Mouse (Mus musculus) spleen, postnatal 10 days (tissue): ENCODE measurements around the gene Lrch4.

Source experiments
- DNase-seq, 2 experiments: peaks; one replicate each; pipeline ENCODE4 v3.0.0; 2021 to 2022; ENCODE audit warnings: low spot score in 2 of 2

Lrch4 gene

DNA sequence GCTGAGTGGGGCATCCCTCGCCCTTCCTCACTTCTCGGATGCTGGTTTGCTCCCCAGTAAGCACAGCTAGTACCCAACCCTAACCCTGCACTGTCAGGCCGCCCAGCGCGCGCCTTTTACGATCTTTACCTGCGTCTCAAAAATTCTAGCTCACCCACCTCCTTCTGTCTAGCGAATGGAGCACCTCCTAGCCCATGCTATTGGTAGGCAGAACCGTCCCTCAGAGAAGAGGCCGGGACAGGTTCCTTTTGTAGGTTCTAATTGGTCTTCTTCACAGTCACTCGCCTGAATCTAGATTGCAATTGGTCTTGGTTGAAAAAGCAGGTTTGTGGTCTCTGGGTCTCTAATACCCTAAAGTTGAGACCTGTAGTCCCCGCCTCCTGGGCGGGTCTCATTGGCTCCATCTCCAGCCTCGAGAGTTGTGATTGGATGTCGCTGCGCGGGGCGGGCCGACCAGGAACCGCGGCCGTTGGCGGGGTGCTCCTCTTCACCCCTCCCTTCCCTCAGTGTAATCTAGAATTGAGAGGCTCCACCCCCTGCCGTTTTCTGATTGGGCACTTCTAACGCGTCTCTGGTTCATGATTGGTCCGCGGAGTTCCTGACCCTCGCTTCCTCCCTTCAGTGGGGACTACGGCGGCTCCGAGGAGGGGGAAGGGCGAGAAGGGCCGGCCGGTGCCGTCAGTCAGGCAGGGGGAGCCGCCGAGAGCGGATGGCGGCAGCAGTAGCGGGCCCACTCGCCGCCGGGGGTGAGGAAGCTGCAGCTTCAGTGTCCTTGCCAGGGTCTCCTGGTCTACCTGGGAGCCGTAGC is at the start of gene Lrch4, which contains the start of the genes Fbxo24 and Gm20605:
Gene Lrch4 (plus strand): TSS at position 624 of the 808 bp plus-strand sequence.
Gene Fbxo24 (minus strand): TSS at position 505 of the 808 bp plus-strand sequence.
Gene Gm20605 (plus strand): TSS at position 678 of the 808 bp plus-strand sequence.
- DNase-seq = peak; percentile 95 to 99

- no peak for DNase-seq
These were observed 48.7 kb upstream of the Lrch4 start for GRCm38 (mm10) chr5:137580246-137580645.

DNA sequence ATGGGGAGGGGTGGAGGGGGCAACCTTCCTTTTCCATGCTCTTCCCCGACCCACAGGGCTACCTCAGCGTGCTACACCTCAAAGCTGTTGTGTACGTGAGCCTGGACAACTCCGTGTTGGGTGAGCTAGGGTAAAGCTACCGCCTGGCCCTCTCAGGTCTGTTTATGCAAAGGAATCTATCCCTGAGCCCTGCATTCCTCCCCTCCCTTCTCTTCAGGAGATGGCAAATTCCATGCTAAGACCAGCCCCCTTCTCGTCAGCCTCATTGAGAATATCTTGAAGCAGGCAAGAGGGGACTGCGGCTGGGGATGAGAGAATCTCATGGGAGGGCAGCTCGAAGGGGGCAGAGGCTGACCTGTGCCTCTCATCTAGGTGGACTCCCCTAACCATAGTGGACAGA is 46.2 kb upstream of the Lrch4 start:
- DNase-seq = no peak

DNA sequence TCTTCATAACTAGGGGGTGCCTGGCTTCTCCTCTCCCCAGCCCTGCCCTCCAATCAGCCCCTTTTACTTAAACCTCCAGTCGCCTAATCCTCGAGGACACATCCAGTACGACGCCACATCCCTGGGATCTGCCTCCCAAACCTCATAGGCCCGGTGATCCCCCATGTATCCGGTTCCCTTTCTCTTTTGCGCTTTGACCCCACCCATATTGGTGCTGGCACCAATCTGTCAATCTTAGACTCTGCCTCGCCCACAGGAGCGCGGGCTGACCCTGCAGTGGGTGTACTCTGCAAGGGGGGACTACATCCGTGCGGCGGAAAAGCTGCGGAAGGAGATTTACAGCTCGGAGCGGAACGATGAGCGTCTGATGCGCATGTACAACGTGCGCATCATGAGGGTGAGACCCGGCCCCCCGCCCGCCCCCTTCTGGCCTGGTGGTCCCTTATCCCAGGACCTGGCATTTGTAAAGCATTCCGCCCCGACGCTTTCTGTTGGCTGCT is 45.2 kb upstream of the Lrch4 start:
- no peak for DNase-seq

DNA sequence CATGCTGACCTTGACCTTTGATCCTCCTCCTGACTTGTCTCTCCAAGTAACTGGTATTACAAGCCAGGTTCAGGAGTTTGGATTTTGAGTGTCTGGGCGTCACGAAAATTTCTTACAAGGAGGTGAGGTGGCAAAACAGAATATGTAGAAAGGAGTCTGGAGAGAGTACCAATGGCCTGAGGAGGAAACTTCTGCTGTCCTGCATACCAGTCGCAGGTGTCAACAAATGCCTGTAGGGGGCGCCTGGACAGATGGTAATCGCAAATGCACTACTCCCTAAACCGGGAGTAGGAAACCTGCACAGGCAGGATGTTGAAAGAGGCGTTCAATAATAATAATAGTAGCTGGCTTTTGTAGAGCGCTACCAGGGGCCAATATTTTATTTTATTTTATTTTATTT is 43.9 kb upstream of the Lrch4 start:
- DNase-seq = peak; percentile 49 to 81

GRCm38 (mm10) chr5:137590507-137590906 is 38.4 kb upstream of the Lrch4 start:
- no peak for DNase-seq

- DNase-seq = no peak
These were observed 33.0 kb upstream of the Lrch4 start for GRCm38 (mm10) chr5:137595921-137596320.

DNA sequence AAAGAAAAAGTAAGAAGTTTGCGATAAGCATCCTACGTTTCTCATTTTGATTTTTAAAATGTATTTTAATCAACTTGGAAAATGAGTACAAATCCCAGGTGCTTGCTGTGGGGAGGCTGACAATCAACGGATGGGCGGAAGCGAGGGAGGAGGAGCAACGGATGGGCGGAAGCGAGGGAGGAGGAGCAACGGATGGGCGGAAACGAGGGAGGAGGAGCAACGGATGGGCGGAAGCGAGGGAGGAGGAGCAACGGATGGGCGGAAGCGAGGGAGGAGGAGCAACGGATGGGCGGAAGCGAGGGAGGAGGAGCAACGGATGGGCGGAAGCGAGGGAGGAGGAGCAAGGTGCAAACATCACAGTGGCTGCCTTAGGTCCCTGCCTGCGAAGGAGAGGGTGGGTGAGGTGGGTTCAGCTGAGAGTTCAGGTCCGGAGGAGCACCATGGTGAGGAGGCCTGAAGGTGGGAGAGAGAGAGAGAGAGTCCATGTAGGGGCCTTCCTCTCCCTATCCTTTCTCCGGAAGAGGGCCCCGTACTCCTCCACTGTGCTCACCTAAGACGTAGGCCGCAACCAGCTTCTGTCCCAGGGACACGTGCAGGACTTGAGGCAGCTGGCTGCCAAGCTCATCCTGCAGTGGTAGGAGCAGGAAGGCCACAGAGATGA is 32.2 kb upstream of the Lrch4 start:
- DNase-seq = peak in 1 of 2 experiments; percentile 44

- no peak for DNase-seq
These were observed 31.3 kb upstream of the Lrch4 start for GRCm38 (mm10) chr5:137597625-137598024.

- DNase-seq = no peak
These were observed 30.7 kb upstream of the Lrch4 start for GRCm38 (mm10) chr5:137598100-137598826.

DNA sequence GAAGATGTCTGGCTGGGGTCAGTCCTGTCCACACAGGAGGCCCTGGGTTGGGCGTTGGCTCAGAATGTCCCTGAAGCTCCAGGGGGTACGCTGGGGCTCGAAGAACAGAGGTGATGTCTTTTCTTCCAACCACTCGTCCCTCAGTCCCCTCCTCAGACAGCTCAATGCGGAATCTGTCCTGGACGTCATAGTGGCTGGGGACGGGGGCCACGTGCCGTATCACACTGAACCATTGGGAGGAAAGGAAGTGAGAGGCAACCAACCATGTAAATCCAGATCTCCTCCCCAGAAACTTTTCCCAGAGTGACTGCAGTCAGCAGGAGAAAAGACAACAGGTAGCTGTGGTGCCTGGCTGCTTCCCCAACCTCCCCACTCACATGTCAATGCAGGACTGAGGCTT is 29.3 kb upstream of the Lrch4 start:
- no peak for DNase-seq

- no peak for DNase-seq
These were observed 28.7 kb upstream of the Lrch4 start for GRCm38 (mm10) chr5:137600281-137600618.

DNA sequence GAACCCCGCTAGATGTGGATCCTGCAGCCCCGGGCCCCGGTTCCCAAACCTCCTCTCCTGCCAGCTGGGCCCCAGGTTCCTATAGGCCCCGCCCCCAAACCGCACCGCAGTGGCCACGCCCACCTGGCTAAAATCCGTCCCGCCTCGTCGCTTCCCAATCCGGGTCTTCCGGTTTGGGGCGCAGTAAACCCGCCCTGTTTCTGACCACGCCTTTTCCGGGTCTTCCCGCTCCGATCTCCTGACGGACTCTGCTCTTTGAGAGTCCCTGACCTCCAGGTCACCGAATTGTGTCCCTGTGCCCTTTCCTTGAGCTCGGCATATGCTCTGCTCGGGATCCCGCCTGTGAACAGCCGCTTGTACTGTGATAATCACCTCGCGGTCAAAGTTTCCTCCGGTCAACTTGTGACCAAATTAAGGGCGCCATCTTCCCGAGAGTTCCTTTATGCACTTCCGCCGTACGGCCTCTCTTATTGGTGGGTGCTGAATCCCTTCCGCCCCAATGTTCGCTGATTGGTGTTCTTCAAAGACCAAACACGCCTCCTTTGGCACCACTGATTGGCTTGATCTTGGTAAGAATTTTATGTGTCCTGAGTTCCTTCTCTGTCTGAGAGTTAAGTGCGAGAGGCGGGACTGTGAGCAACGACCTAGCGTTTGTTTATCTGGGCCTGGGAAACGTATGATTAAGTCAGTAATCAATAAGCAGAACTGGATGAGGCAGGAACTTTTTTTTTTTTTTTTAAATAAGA is 28.1 kb upstream of the Lrch4 start, which contains the start of gene Mospd3:
Gene Mospd3 (minus strand): TSS at position 440 of the 746 bp plus-strand sequence.
- DNase-seq = peak; percentile 97 to 98

DNA sequence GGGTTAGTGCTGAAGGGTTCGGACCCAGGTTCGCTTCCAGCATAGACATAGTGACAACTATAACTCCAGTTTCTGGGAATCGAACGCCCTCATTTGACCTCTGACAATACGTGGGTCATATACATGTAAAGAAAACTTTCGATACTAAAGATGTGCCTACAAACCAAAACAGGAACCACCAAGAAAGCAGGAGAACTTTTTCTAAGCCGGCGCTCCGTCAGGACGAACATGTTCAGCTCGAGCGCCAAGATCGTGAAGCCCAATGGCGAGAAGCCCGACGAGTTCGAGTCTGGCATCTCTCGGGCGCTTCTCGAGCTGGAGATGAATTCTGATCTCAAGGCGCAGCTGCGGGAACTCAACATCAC is 27.6 kb upstream of the Lrch4 start:
- peak; percentile 45 to 51 for DNase-seq

DNA sequence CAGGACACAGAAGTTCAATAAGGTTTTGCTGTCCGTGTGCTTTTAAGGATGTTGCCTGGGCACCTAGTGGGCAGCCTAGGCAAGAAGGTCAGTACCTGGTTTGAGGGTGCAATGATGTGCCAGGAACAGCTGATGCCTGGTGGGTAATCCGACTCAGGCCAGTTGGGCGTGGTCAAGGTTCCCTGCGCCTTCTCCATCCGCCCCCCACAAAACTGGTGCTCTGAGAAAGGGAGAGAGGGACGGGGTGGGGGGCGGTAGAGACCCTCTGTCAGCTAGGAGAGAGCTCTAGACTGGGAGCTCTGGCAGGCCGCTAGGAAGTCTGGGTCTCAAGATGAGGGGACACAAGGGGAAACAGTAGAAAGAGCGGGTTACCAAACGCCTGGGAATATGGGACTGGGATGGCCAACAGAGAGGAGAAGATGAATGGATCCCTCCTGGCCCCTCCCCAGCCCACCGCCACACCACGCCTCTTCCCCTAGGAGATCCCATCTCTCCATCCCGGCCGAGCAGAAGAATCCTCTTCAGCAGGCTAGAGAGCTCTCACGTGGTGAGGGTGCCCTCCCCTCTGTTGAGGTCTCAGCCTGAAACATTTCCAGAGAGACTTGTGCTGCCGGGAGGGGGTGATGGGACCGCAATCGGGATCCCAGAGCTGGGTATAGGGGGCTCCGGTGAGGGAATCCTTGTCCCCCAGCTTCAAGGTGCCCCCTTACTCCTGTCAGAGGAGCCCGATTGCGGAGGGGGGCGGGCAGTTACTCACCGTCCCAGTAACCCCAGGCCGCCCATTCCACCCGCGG is 20.9 kb upstream of the Lrch4 start:
- no peak for DNase-seq

GRCm38 (mm10) chr5:137608654-137609190 is 20.2 kb upstream of the Lrch4 start:
- no peak for DNase-seq

GRCm38 (mm10) chr5:137609292-137609691 is 19.6 kb upstream of the Lrch4 start:
- no peak for DNase-seq

DNA sequence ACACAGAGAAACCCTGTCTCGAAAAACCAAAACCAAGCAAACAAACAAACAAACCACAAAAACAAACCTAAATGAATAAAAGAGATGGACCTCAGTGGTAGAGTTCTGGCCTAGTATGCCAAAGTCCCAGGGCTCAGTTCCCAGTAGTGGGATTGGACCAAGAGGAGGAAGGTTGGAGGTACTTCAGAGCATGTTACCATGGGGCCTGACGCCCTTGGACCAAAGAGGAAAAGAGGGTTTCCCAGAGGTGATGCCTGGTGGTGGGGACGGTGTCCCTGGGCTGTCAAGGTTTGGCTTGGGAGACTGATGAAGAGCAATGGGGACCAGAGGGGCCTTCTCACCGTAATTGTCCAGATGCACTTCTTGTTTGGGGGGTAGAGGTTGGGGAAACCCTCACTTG is 18.9 kb upstream of the Lrch4 start:
- DNase-seq = no peak

DNA sequence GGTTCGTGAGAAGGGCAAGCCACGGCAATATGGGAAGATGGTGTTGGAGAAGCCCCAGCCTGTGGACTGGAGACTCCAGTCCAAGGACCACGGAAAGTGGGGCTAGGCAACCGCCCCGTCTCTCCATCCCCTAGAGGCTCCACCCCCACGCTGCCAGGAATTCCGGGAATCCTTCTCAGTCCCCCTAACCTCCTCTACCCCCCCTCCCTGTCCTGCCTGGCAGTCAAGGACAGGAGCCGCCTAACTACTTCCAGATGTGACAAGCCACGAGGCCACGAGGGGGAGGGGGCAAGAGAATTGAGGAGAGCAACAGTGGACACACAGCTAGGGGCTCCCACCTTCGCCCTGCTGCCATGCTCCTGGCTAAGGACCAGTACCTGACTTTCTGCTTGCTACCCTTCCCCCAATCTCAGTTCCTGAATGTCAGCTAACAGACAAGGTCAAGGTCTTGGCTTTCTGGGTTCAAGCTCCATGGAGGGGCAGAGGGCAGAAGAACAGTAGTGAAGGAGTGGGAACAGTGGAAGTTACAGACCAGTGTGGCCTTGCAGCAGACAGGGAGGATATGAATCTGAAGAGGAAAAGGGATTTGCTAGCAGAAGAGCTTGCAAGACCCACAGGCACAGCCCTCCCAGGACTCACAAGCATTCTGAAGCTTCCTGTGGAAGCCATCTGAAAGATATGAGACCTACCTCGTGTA is 18.2 kb upstream of the Lrch4 start:
- DNase-seq = no peak

- DNase-seq = no peak
These were observed 17.7 kb upstream of the Lrch4 start for GRCm38 (mm10) chr5:137611245-137611602.
